Mouse (Mus musculus) lung, adult 2 months (tissue): ENCODE results near the gene Extl2.

Experiments used
- CTCF ChIP-seq: fragments of 200-500 bp; IDR thresholded peaks from 2 replicates; pipeline ENCODE4 v1.5.1; 2011; ENCODE audit warnings: mild to moderate bottlenecking, low read length, control low read depth; ENCODE audit not compliant: insufficient read depth
- POLR2A ChIP-seq: fragments of 200-500 bp; IDR thresholded peaks from 2 replicates; pipeline ENCODE4 v1.6.1; 2011; ENCODE audit warnings: low read depth, mild to moderate bottlenecking, control low read depth, low read length, borderline replicate concordance; ENCODE audit errors: extremely low read depth

DNA sequence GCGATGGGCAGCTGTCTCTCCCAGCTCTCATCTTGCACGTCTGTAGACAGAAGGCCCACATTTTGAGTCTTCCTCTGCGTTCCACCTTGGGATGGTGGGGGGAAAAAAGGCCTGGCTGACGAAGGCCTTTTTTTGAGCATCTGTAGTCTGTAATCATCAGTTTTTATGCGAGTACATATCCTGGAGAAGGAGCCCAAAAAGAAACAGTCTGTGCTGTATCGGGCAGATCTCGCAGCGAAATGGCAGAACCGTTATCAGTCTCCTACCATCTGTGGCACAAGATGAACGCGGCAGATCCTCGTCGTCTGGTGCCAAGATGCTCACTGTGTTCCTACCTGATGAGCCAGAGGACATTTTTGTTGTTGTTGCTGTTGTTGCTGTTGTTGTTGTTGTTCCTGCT lies 8.9 kb downstream of the Extl2 start:
- no peak for TF ChIP-seq POLR2A
- TF ChIP-seq CTCF: no peak
